In the genomic region with DNA sequence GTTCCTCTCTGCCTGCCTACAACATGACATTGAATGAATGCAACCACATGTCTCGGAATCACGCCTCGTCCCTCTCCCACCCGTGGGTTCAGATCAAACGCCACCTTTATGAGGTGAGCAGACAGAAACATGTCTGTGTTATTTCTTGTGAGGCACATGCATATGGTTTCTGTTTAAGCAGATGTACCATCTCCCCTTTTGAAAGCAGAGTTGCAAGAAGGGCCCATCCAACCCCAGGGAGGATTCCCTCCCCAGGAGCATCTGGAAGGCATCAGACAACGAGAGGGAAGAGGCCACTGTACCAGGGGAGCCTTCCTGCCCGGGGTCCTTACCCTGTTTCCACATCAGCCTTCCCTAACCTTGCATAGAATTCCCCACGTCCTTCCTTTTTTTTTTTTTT, we compare ENCODE assay signal across 23 mouse cellular contexts. TPM values are rescaled to one million over a fixed set of nuclear protein-coding genes. Genes with fewer than 3 reads are reported as not detected.
"Had no signal": no experiment of that assay in that cellular context is flagged by ENCODE, and none has a peak within 500 bp of the region (broad histone marks: within the 10 kb centered on the region; RNA-seq: fewer than 3 reads in every experiment).

No protein-coding gene starts in this region.

- H3K36me3 ChIP-seq: lung, embryonic 15.5 days; midbrain, embryonic 10.5 days; midbrain, embryonic 13.5 days; midbrain, embryonic 15.5 days; neural tube, embryonic 12.5 days; stomach, embryonic 15.5 days had no signal

- H3K4me1 ChIP-seq: lung, embryonic 15.5 days; megakaryocyte, embryonic 14.5 days; midbrain, embryonic 10.5 days; midbrain, embryonic 13.5 days; midbrain, embryonic 15.5 days; neural tube, embryonic 12.5 days; stomach, embryonic 15.5 days had no signal

- H3K9ac ChIP-seq: liver, postnatal 0 days; lung, embryonic 15.5 days; midbrain, embryonic 13.5 days; midbrain, embryonic 15.5 days; neural tube, embryonic 12.5 days; stomach, embryonic 15.5 days had no signal

- H3K4me3 ChIP-seq: lung, embryonic 15.5 days; megakaryocyte, embryonic 14.5 days; midbrain, embryonic 10.5 days; midbrain, embryonic 13.5 days; midbrain, embryonic 15.5 days; neural tube, embryonic 12.5 days; stomach, embryonic 15.5 days had no signal

- H3K27me3 ChIP-seq: lung, embryonic 15.5 days; megakaryocyte, embryonic 14.5 days; midbrain, embryonic 13.5 days; midbrain, embryonic 15.5 days; neural tube, embryonic 12.5 days; stomach, embryonic 15.5 days had no signal

- ATAC-seq: liver, postnatal 0 days; lung, postnatal 0 days; midbrain, embryonic 13.5 days; midbrain, embryonic 15.5 days had no signal

- H3K4me2 ChIP-seq: lung, embryonic 15.5 days; midbrain, embryonic 13.5 days; midbrain, embryonic 15.5 days; neural tube, embryonic 12.5 days; stomach, embryonic 15.5 days had no signal

- H3K27ac ChIP-seq: lung, embryonic 15.5 days; macrophage; midbrain, embryonic 10.5 days; midbrain, embryonic 13.5 days; midbrain, embryonic 15.5 days; neural tube, embryonic 12.5 days; stomach, embryonic 15.5 days; stomach, postnatal 0 days had no signal

- H3K9me3 ChIP-seq: lung, embryonic 15.5 days; megakaryocyte, embryonic 14.5 days; midbrain, embryonic 10.5 days; midbrain, embryonic 13.5 days; midbrain, embryonic 15.5 days; neural tube, embryonic 12.5 days; stomach, embryonic 15.5 days had no signal

- DNase-seq: liver, postnatal 0 days; lung, adult 2 months; lung, postnatal 14 days; lung, postnatal 36 days; right cerebral cortex, postnatal 14 days; thymus, adult 2 months; thymus, postnatal 25 days; thymus, postnatal 4 days had no signal

RNA-seq across cellular contexts. Expression of a gene that starts 40.7 kb away (rescaled TPM):
- total RNA-seq: megakaryocyte progenitor cell, adult 5-6 weeks; midbrain, postnatal 0 days; monocyte, adult 5-6 weeks; neutrophil, adult 5-6 weeks had no signal
- polyA plus RNA-seq: liver, postnatal 0 days; lung, adult 2 months; lung, embryonic 15.5 days; lung, postnatal 0 days; macrophage; midbrain, embryonic 10.5 days; midbrain, embryonic 13.5 days; midbrain, postnatal 0 days; spleen, adult 2 months; stomach, embryonic 15.5 days; stomach, postnatal 0 days had no signal
